Mouse (Mus musculus): ENCODE data around the gene Rhou.
A peak's percentile ranks its signal among the peaks of the same experiment; 100 is the strongest.

GRCm38 (mm10) chr8:123643330-123644051 lies 10.2 kb upstream of the Rhou start:
- TF ChIP-seq CTCF (IDR thresholded peaks at IDR 0.05) (peak; percentile 71), EP300 (IDR thresholded peaks at IDR 0.05) (no peak)

Measured in lung, postnatal 0 days (tissue).